Mouse (Mus musculus) hematopoietic stem cell, adult 5-6 weeks (primary cell): ENCODE measurements around the gene Sp140. TPM values are rescaled to one million over a fixed set of nuclear protein-coding genes. Genes with fewer than 3 reads are reported as not detected.
A peak's percentile ranks its signal among the peaks of the same experiment; 100 is the strongest.
"Not testable (repeated sequence)": the region's sequence is repeated elsewhere in the genome, so short reads cannot be mapped to it uniquely, and the experiment has no call there.

Experiments used
- ATAC-seq, 2 experiments: fragments of 125-278 bp in 1 of 2; replicated peaks in 1 of 2; 2 replicates each; pipeline ENCODE4 v1.8.0; 2016 to 2017; ENCODE audit warnings: inconsistent platforms in 2 of 2, mild to moderate bottlenecking in 2 of 2, moderate number of reproducible peaks in 2 of 2, low read depth in 1 of 2, moderate TSS enrichment in 1 of 2; ENCODE audit not compliant: low FRiP score in 2 of 2, poor library complexity in 2 of 2, severe bottlenecking in 2 of 2, insufficient read depth in 1 of 2, low TSS enrichment in 1 of 2
- total RNA-seq: library from RNA; stranded (forward); fragments of 172-1452, 232-1000 nt; gene quantifications from 2 replicates; pipeline ENCODE4 v1.2.3, GENCODE M21; 2017

The Sp140 gene
- total RNA-seq, 1 experiment from 2014 or later, result 89.8 TPM

DNA sequence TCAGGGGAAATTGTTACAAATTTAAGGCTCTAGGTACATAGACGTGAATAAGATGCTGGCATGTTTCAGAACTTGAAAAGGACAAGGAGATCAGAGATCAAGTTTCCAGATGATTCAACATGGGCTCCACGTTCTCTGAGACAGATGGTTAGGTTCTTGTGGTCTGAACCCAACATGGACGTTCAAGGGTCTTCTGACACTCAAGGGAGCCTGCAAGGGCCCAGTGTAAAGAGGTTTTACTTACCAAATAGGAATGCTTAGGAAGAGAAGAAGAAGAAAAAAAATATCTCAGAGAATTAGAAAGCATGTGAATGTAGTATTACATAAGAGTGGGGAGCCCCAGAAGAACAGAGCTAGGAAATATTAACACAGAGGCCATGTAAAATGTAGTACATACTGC is 15.6 kb downstream of the Sp140 start:
- not testable (repeated sequence) for ATAC-seq

DNA sequence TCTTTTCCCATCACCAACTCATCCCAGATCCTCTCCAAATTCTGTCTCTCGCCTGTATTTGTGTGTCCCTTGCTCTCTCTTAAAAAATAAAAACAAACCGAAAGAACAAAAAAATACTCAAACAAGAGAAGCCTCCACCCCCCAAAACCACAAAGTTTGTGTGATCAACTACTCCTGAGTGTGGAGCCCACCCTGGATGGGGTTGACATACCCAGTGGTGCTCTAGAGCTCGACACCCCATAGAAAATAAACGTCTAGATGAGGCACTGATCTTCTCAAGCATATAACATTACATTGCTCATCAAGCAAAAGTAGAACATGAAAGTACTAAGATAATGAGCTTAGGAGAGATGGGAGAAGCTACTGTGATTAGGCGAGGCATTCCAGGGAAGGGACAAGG is 17.0 kb downstream of the Sp140 start:
- not testable (repeated sequence) for ATAC-seq

DNA sequence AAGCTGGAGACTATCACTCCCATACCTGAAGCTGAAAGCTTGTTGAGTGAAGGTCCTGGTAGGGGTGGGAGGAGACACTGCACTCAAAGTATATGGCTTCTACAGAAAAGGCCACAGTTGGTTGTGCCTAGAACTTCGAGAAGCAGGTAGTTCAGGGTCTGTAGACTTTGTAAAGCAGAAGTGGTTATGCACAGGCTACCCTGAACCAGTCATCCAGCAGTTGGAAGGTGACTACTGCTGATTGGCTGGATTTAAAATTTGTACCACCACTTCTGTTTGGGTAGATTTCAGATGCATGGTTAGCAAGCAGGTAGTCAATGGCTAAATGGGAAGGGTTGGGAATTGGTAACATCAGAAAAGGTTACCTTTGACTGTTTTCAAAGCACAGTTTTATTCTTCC is 18.5 kb downstream of the Sp140 start:
- not testable (repeated sequence) for ATAC-seq

DNA sequence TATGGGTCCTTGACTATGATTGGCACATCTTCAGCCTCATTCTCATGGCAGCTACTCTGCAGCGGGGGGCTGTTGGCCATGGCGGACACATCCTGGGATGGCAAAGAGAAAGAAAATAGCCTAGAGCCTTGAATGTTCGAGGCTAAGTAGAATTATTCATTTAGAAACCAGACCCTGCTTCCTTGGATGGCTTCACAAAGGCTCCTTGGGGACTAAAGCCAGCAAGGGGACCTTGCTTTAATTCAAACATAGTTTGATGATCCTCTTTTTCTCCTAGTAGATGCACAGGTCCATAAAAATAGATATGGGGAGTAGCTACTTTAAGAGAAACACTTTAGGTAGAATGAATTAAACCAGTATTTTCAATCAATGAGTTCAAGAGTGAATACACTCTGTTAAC is 36.8 kb downstream of the Sp140 start:
- ATAC-seq, result not testable (repeated sequence)

DNA sequence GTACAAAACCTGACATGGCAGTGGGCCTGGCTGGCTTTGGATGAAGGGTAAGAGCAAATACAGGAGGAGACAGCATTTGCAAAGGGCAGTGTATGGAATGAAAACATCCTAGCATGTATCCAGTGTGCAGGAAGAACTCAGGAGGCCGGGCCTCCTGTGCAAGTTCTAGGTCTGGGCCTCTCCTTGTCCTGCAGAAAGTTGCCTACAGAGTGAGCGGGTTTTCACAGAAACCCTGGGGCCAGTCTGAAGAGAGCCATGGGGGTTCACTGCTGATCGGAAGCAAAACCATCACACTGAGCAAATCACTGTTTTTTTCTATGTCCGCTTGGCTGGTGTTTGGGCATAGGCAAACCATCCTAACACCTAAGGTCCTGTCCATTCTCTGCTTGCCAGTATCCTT is 38.0 kb downstream of the Sp140 start:
- ATAC-seq, result not testable (repeated sequence)

DNA sequence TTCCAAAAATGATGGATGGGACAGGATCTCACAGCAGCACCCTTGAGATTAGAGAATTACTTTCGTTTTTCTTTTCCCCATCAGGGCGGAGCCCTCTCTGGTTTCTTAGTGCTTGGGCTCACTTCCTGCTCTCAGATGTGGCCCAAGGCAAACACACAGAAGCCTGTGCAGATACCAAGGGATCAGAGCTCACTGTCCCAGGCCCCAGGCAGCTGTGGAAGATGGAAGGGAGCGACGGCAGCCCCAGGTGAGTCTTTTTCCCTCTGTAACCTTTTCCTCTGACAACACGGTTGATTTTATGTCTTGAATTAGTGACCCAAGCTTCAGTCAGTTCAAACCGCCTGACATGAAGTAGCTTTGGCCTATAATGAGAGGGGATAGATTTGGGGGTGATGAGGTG is 49.7 kb downstream of the Sp140 start, which contains the start of gene Sp100:
Gene Sp100, plus strand, starts transcription at position 108 of the 400 bp plus-strand sequence.
- not testable (repeated sequence) for ATAC-seq

DNA sequence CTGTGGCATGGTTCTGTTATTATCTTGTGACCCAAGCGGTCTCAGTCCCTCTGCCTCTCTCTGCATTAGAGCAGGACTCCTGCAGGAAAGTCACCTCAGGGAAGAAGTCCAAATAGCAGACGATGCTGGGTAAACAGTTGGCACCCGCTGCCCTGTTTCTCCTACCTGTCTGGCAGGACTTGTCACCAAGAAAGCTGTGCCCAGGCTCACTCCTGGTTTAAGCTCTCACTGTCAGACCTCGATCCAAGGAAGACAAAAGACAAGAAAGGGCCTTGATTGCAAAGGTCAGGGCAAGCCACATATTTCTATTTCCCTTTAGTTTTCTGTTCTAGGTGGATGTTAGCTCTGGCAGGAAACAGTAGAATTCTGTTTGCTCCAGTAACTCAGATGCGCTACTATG is 50.3 kb downstream of the Sp140 start:
- ATAC-seq, result not testable (repeated sequence)

DNA sequence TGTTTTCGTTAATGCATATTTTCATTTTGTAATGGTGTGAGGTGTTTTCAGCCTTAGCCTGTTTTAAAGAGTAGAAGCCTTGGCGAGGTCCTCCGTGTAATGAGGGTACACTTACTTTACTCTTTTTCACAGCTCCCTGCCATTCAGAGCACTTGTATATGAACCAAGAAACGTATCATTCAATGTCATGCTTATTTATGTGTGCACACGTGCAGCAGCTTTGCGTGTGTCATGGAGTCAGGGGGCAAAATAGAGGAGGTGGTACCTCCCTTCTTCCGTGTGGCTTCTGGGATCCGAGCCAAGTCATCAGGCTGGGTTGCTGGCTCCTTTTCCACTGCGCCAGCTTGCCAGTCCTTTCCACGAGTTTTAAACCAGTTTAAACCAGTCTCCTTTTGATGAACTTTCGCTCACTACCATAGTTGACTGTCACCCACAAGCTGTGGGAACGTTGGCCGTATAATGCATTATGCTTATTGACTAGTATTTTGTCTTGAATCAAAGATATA is 51.6 kb downstream of the Sp140 start:
- not testable (repeated sequence) for ATAC-seq

DNA sequence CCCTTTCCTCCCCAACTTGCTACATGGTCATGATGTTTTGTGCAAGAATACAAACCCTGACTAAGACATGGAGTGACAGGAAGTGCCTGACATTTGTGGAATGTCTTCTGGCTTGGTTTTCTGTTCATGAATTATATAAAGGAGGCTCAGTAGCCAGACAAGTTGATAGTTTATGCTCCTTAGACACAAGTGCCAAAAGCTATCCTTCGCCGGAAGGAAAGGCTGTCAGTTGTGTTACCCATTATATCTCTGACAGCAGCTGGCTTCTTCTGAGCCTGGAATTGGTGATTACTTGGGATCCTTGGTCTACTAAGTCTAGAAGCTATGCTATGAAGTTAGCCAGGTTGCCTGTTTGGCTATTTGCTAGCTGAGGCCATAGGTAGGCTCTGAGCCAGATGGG is 57.0 kb downstream of the Sp140 start:
- not testable (repeated sequence) for ATAC-seq

DNA sequence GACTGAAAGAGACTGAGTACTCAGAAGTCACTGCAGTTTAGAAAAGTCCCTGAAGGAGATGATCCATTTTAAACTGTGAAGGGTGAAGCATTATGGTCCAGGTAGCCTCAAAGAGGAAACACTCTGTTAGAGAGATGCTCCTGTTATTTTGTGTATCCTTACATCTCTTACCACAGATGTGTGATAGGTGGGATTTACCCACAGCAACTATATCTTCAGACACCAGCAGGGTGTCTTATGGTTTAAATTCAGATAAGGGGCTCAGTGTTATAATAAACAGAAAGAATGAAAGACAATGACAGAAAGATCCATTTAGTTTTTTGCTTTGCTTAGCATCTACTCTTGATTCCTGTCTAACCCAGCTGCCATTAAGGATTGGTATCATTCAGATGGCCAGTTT is 64.1 kb downstream of the Sp140 start:
- no peak for ATAC-seq

DNA sequence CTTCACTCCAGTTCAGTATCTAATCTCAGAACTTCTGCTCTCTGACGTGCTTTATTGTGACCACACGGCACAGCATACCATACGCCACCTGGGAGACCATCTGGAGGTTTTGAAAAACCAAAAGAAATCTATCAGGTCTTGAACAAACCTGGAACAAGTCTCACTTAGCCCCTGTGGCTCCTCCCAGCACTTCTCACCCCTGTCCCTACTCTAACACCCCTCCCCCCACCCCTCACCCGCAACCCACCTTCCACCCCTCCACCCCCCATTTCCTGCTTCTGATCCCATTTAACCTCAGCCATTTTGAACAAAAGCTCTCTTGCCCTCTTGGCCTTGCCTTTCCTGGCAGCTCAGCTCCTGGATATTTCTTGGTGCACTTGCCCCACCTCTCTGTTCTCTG is 80.0 kb downstream of the Sp140 start:
- no peak for ATAC-seq

DNA sequence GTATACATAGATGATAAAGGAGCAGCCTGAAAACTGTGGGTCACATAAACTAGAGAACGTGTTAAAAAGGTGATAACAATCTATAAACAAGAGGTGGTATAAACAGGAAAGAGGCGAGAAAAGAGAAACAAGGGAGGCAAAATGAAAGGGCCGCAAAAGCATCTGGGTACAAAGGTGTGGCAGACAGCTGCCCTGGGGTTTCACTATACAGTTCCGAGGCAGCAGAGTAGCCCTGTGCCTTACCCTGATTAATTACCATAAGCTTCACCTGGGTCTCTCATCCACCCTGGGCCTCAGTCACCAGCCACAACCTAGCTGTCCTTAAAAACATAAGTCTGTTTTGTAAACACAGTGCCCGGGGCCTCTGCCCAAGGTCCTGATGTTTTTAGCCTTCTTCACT is 86.5 kb downstream of the Sp140 start:
- no peak for ATAC-seq

DNA sequence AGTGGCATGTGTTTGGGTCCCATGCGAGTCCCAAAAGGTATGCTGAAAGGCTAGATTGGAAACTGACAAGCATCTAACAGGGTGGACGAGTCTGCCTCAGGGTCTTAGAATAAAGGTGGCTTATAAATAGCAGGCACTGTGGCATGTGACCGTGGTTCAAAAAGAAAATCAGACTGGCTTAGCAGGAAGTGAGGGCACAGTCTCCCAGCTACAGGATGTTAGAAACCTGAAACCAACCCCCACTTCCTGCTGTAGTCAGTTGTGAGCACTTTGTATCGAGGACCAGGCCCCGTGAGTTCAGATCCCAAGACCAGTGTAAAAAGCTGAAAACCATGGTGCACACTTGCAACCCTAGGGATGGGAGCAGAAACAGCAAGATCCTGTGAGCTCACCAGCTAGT is 87.2 kb downstream of the Sp140 start:
- peak; percentile 76 to 85 for ATAC-seq

DNA sequence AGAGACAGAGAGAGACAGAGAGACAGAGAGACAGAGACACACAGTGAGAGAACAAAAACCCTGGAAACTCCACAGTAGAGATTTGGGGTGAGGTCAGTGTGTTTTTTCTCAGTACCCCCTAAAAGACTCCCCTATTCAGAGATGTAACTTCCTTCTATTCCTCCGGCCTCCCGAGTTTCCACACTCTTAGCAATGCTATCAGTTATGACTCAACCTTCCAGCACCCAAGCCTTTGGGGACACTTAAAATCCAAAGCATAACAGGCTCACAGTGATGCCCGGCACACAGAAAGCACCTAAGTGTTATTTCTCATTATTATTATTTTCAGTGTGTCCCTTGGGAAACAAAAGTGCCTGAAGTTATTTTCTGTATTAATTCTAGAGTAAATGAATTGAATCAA is 90.4 kb downstream of the Sp140 start:
- ATAC-seq, result no peak

DNA sequence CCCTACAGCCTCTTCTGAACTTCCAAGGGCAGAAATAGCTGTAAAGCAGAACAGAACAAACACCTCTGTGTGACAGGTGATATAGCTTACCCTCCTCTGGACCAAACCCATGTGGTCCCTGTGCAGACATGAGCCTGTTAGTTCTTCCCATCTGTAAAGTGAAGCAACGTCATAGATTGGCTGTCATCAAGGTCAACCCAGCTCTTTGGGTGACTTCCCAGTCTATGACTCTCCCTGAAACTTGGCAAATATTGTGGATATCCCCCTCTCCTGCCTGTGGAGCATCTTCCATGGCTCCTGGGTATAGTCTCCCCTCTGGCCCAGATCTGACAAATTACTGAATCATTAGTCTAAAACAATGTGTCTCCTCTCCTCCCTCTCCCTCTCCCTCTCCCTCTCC is 92.1 kb downstream of the Sp140 start:
- ATAC-seq, result no peak

DNA sequence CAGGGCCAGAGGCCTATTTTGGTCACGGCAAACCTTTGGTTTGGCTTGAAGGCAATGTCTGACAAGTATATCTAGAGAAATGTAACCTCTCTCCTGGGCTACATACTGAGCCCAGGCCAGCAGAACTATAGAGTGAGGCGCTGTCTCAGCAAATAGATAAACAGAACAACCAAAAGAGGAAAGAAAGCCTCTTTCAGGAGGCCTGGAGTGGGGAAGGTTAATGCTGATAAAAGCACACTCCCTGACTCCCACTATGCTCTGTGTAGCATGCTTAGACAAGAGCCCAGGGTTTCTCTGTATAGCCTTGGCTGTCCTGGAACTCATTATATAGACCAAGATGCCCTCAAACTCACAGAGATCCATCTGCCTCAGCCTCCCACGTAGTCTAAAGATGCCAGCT is 93.1 kb downstream of the Sp140 start:
- ATAC-seq, result no peak
